Mouse (Mus musculus) kidney, postnatal 36 days (tissue): ENCODE measurements around the gene Tmem44.

ENCODE experiments used
- DNase-seq, 2 experiments: peaks; one replicate each; pipeline ENCODE4 v3.0.0; 2021 to 2022; ENCODE audit warnings: mixed read lengths in 2 of 2

Gene Tmem44

DNA sequence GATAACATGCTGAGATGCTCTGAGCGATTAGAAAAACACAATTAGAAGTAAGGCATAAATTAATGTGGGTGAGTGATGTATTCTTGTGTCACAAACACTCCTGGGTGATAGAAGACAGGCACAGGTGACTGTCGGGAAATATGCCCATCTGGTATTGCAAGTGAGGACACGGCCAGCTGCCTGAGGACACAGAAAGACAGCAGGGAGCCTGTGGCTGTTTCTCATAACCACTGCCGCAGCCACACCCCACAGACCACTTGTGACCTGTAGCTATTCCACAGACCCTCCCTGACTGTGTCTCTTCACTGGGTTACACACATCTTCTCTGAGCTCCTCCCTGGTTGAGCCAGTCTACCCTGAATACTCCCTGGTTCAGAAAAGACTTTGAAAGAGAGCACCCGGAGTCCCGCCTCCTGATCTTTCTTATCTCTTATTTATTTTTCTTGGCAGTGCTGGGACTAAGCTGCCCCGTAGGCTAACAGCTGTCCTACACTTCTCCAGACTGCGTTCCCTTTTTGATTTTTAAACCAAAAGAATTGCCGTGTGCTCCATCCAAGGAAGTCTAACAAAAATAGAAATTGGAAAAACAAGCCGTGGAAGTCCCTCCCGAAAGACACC lies 32.9 kb downstream of the Tmem44 start:
- no peak for DNase-seq

GRCm38 (mm10) chr16:30516993-30517392 lies 33.6 kb downstream of the Tmem44 start:
- no peak for DNase-seq

DNA sequence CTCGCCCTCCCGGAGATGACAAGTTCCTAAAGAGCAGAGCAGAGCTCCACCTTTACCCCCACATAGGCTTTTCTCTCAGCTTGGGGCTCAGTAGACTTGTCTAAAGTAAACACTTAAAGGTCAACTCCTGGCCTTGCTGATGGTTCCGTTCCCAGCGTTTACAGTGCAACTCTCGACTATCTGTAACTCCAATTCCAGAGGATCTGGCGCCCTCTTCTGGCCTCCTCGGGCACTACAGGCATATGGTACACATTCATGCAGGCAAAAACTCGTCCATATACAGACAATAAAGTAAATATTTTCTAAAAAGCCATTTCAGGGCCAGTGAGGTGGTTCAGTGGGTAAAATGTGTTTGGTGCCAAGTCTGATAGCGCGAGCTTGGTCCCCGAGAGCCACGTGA lies 35.2 kb downstream of the Tmem44 start:
- peak in 1 of 2 experiments; percentile 68 for DNase-seq

DNA sequence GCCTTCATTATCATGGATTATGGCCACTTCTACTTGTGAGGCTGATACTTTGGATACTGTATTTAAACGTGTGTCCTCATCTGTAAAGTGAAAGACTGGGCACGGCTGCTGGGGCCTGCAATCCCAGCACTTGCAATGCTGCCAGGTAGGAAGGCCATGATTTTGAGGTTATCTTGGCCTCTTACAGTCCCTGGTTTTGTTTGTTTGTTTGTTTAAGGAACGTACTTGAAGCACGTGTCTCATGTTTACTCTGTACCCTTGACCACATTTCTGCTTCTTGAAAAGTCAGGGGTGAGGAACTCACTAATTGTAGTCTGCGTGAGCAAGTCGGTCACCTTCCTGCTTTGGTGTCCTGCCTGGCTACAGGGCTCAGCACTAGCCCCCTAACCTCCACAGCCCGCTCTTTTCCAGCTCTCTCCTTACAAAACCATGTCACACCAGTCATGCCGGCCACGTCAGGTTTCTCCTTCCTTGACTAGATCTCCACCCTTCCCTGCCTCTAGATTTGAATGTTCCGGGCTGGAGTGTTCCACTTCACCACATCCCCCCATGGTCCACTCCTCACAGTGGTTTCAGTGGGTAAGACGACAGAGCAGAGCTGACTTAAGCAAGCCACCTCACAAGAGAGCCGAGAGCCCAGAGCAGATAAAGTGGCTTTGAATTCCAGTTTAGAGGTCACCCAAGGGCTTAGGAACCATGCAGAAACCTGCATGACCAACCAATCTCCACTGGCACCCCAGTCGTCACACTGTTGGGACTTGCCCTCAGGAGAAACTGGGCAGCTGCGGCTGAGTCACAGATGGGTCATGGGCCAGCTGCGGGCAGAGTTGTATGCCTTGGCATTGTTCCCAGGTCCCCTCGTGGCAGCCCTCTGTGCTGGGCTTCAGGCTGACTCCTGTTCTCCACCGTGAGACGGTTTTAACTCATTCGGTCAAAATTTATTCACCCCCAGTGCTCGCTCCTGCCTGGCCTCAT lies 37.3 kb downstream of the Tmem44 start:
- DNase-seq: peak; percentile 77 to 78

DNA sequence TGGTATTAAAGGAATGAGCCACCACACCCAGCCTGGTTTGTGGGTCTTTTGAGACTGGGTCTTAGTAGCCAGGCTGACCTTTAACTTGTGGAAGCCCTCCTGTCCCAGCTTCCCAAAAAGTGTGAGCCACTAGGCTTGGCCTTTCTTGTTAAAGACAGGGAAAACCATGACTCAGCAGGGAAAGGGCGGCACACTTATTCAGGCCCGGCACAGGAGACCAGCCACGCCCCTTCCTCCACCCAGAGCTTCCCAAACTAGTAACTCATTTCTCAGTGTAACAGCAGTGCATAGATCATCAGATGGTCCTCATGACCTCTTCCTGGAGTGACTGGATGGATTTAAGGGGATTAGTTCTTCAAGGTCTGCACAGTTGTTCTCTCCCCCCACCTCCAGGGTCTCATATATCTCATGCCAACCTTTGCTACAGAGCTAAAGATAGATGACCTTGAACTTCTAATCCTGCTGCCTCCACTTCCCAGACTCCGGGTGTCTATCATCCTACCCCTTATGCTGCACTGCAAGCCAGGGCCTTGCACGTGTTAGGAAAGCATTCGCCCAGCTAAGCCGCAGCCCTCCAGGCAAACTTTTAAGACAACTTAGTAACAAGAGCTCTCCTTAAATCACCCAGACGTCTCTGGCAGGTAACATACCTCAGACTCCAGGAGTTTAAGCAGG lies 38.1 kb downstream of the Tmem44 start:
- DNase-seq: peak; percentile 84 to 89

GRCm38 (mm10) chr16:30511563-30512340 lies 38.9 kb downstream of the Tmem44 start:
- no peak for DNase-seq

- peak; percentile 91 to 93 for DNase-seq
These were observed 39.9 kb downstream of the Tmem44 start for GRCm38 (mm10) chr16:30510504-30511451.

- DNase-seq: peak in 1 of 2 experiments; percentile 34
These were observed 40.6 kb downstream of the Tmem44 start for GRCm38 (mm10) chr16:30510091-30510490.

DNA sequence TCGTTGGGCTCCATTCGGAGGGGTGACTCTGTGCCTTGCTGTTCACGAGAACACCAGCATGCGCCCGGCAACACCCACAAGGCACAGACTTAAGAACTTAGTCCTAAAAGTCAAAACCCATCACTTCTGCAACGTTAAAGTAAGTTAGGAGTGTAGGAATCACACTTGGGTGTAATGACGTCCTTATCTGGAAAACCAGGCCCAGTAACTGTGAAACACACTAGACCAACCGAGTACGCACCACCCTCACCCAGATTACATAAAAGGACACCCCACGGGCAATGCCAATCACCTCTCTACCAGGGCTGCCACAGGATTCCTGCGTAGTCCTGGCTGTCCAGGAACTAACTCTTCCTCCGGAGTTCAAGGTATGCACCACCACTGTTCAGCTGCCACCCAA lies 41.3 kb downstream of the Tmem44 start:
- DNase-seq: no peak

- no peak for DNase-seq
These were observed 41.9 kb downstream of the Tmem44 start for GRCm38 (mm10) chr16:30508738-30509137.

DNA sequence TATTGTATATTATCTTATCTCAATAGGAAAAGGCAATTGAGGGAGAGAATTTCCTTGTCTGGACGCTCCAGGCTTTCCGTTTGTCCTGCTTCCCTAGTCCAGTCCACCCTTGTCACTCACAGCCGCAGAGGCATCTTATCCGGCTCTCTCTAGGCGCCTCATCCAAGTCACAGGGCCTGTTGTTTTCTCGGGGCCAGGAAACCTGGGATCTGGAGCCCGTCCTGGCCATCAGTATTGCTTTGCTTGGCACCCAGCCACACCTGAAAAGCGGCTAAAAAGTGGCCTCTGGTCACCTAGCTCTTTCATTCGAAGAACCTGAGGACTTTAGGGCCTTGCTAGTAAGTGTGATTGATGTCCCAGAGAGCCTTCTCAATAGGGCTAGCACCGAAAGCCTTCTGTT lies 43.5 kb downstream of the Tmem44 start:
- peak in 1 of 2 experiments; percentile 57 for DNase-seq

GRCm38 (mm10) chr16:30505311-30506031 lies 45.2 kb downstream of the Tmem44 start:
- no peak for DNase-seq

DNA sequence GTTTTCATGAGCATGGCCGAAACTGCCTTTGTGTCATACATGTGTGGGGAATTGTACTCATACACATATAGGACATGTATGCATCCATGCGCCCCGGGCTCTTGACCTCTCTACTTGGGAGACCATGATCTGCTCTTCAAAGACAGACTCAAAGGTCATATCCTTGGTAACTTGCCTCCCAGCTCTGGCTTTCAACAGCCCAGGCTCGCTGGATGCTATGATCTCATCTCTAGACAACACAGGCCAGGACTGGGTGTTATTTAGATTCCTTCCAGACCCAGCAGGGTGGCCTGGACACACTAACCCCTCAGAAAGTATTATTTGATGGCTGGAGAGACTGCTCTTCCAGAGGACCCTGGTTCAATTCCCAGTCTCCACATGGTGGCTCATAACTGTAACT lies 45.8 kb downstream of the Tmem44 start:
- DNase-seq: no peak

DNA sequence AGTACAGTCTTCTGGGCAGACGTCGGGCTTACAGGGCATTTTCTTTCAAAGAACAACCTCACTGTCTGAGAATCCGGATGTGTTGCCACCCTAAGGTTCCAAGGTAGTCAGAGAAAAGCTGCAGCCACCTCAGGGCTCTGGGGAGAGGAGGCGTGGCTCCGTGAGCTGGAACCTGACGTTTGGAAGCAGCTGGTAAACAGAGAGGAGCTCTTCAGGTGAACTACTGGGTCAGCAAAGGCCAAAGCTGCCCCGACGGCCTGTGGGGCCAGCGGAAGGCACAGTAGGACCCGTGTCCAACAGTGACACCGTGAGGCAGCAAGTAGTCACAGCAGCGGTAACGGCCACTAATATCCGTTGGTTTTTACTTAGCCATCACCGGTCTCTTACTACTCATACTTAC lies 46.7 kb downstream of the Tmem44 start:
- peak; percentile 72 to 82 for DNase-seq

DNA sequence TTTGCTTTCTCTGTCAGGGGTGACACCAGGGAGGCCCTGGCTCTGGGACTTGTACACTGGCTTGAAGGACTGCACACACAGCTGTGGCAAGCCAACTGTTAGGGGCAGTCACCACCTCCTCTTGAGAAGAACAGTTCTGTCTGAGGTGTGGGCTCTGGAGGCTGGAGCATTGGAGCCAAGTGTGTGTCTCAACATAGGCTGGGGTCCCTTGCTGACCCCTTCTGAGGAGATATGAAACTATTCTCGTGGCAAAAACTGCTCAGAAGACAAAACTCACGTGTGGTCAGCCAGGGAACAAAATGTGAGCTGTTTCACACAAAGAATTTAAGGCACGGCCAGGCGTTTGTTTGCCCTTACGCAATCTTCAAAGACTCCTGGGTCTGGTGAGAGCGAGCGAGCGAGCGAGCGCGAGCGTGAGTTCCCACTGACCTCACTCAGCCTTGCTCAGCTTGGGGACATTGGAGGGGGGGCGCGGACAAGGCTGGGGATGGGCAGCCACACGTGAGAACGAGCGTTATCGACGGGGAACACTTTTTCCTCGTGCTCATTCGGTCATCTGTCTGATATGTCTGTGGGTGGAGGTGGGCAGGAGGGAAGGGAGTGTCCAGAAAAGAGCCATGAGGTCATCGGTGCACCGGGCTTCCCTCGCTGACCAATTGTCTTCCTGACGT lies 48.3 kb downstream of the Tmem44 start:
- DNase-seq: peak; percentile 38 to 55

GRCm38 (mm10) chr16:30501621-30502020 lies 49.0 kb downstream of the Tmem44 start:
- no peak for DNase-seq

DNA sequence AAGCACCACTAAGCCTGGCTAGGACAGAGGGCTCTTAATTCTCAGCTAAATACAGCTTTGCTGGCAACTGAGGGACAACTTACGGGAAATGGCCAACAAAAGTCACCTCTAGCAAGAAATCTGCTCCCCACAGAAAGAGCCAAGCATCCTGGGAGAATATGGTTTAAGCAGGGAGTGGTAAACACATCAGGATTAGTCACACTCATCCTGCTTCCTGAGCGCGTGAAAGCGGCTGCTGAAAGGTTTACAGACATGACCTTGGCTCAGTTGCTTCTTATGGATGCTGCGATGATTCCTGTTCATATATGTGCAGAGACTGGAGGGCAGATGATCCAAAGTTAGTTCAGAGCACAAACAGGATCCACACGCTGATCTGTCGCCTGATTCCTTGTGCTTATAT lies 50.4 kb downstream of the Tmem44 start:
- DNase-seq: no peak

- no peak for DNase-seq
These were observed 51.4 kb downstream of the Tmem44 start for GRCm38 (mm10) chr16:30499126-30499857.

DNA sequence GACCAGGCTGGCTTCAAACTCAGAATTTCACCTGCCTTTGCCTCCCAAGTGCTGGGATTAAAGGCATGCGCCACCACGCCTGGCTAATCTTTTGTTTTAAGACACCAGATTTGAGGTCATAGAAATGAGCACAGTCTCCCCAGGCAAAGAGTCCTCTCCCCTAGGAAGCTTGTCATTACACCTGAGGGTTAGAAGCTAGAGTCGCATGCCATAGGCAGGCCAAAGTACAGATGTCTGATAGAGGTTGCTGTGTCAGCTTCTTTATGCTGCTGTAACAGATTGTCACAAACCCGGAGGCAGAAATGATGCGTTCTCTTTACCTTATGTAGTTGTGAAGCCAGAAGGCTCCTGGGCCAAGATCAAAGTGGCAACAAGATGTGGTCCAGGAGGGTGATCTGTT lies 53.3 kb downstream of the Tmem44 start:
- no peak for DNase-seq
